Mouse (Mus musculus): Measurements from ENCODE around the gene Irx1. TPM values are rescaled to one million over a fixed set of nuclear protein-coding genes. Genes with fewer than 3 reads are reported as not detected.

Gene Irx1
- not detected in 2 replicates for polyA plus RNA-seq (2012; ENCODE audit: insufficient read depth, insufficient read length, low replicate concordance, missing spikeins)

DNA sequence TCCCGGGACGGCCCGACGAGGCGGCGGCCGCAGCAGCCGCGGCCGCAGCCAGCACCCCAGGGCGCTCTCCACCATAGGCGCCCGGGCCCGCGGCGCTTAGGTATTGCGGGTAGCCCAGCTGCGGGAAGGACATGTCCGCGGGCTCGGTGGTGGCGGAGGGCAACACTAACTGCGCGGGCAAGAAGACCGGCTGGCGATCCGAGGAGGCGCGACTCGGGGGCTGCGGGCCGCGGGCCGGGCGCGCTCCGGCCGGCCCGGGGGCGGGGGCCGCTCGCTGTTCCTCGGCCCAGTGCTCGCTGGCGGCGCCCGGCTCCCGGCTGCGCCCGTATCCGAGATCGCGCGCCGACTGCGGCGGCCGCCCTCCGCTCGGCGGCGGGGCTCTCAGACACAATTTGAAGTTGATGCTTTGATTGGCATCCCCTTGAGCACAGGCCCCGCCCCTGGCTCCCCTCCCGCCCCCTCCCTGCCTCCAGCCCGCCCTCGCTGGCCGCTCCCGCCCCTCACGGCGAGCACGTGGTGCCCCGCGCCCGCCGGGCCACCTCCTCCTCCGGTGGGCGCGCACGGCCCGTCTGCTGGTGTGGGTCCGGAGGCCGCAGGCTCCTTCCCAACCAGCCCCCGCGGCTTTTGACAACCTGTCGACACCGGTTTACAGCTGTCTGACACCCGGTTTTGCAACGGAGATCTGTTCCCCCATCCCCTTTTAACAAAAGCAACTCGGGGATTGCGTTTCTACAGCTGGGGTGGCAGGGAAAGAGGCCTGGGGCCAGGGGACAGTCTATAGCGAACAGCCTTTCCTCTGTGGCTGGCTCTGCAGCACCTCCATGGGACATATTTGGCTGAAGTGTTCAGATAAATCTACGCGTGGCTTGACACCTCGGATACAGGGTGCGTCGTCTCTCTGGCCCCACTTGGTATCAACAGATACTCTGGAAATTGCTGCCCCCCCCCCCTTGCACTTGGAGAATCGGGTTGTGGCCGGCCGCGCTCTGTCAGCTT lies at the start of gene Irx1:
Irx1 (minus strand) TSS at position 368 of the 996 bp plus-strand sequence.
- 2% methylated on average over 92 of the region's 100 CpGs for WGBS
- Histone ChIP-seq H3K27ac (ENCODE audit: insufficient read depth, low read depth, low read length) (no peak within 1 kb of the TSS), H3K4me1 (ENCODE audit: control insufficient read depth, insufficient read depth, low read length) (no peaks in the 10 kb centered on the region), H3K4me3 (ENCODE audit: insufficient read depth, low read depth, low read length) (no peak within 1 kb of the TSS)
- TF ChIP-seq CTCF (IDR thresholded peaks at IDR 0.05; ENCODE audit: insufficient read depth, low read depth, low read length) (no peak), POLR2A (IDR thresholded peaks at IDR 0.05; ENCODE audit: insufficient read depth, low read depth, low read length) (no peak)

DNA sequence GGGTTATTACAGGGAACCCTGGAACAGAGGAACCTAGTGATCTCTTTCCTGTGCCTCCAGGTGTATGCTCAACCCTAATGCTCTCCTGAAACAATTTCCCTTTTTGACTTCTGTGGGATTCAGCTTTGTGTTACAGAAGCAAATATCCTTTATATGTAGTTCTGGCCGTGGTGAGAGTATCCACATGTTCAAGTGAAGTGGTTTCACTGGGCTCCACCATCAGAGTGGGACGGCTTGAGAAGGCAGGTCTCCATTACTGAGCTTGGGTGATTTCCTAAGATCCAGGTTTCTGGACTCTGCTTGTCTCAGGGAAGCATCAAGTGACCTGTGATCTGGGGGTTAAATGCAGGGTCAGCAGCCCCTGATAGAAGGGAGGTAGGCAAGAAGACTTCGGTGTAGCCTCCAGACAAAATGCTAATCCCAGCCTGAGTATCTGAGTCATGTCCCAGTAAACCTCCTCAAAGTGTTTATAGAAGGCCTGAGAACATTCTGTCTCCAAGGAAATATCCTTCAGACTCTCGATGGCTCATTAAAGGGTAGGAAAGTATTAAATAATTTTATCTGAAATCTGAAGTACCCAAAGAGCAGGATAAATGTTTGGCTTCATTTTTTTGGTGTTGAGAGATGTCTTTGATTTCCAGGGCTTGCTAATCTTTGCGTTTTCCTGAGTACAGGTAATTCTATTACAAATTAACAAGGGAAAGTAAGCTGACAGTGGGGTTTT lies 16.6 kb upstream of the Irx1 start:
- Histone ChIP-seq H3K4me3 (ENCODE audit: insufficient read depth, low read depth, low read length) (no peak overlapping the region), H3K4me1 (ENCODE audit: control insufficient read depth, insufficient read depth, low read length) (no peaks in the 10 kb centered on the region), H3K27ac (ENCODE audit: insufficient read depth, low read depth, low read length) (no peak overlapping the region)
- TF ChIP-seq CTCF (IDR thresholded peaks at IDR 0.05; ENCODE audit: insufficient read depth, low read depth, low read length) (no peak), POLR2A (IDR thresholded peaks at IDR 0.05; ENCODE audit: insufficient read depth, low read depth, low read length) (no peak)
- WGBS, result 67% methylated on average over 5 of the region's 5 CpGs

DNA sequence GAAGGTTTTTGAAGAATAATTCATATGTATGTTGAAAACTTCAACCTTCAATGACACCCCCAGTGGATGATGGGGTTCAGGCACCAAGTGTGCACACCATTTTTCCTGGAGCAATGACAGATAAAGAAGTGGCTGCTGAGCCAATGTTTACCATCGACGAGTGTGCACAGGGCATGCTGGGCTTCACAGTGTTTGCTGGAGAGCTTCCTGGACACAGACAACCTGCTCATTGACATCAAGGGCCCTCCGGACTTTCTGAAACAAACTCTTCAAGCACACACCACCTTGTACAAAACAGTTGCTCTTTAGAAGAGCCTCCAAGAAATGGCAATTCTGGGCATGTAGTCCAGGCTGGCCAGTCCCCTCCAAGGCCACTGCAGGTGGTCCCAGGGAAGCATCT lies 12.2 kb upstream of the Irx1 start:
- no peak overlapping the region for H3K4me3 ChIP-seq (ENCODE audit: insufficient read depth, low read depth, low read length)
- TF ChIP-seq POLR2A (IDR thresholded peaks at IDR 0.05; ENCODE audit: insufficient read depth, low read depth, low read length) (no peak), CTCF (IDR thresholded peaks at IDR 0.05; ENCODE audit: insufficient read depth, low read depth, low read length) (no peak)
- no peak overlapping the region for H3K27ac ChIP-seq (ENCODE audit: insufficient read depth, low read depth, low read length)
- 84% methylated on average over 3 of the region's 3 CpGs for WGBS
- no peaks in the 10 kb centered on the region for H3K4me1 ChIP-seq (ENCODE audit: control insufficient read depth, insufficient read depth, low read length)

DNA sequence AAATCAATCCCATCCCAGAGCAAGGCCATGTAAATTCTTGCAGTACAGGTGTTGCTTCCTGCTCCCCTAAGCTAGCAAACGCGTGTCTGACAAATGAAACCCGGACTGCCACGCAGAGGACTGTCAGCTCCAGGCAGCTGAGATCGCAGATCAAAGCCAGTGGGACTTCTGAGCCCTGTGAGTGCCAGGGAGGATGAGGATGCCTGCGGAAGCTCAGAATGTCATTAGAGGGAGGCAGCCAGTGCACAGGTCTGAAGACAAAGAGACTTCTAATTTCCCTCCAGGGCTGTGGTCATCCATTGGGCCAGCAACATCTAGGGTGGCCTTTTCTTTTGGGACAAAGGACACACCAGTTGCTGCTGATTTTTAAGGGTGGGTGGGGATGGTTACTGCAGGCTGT lies 4.8 kb upstream of the Irx1 start:
- Histone ChIP-seq H3K4me3 (ENCODE audit: insufficient read depth, low read depth, low read length) (no peak overlapping the region), H3K4me1 (ENCODE audit: control insufficient read depth, insufficient read depth, low read length) (no peaks in the 10 kb centered on the region), H3K27ac (ENCODE audit: insufficient read depth, low read depth, low read length) (no peak overlapping the region)
- TF ChIP-seq POLR2A (IDR thresholded peaks at IDR 0.05; ENCODE audit: insufficient read depth, low read depth, low read length), result no peak
- TF ChIP-seq CTCF (IDR thresholded peaks at IDR 0.05; ENCODE audit: insufficient read depth, low read depth, low read length), result no peak
- WGBS, result under 1% methylated on average over 6 of the region's 6 CpGs

DNA sequence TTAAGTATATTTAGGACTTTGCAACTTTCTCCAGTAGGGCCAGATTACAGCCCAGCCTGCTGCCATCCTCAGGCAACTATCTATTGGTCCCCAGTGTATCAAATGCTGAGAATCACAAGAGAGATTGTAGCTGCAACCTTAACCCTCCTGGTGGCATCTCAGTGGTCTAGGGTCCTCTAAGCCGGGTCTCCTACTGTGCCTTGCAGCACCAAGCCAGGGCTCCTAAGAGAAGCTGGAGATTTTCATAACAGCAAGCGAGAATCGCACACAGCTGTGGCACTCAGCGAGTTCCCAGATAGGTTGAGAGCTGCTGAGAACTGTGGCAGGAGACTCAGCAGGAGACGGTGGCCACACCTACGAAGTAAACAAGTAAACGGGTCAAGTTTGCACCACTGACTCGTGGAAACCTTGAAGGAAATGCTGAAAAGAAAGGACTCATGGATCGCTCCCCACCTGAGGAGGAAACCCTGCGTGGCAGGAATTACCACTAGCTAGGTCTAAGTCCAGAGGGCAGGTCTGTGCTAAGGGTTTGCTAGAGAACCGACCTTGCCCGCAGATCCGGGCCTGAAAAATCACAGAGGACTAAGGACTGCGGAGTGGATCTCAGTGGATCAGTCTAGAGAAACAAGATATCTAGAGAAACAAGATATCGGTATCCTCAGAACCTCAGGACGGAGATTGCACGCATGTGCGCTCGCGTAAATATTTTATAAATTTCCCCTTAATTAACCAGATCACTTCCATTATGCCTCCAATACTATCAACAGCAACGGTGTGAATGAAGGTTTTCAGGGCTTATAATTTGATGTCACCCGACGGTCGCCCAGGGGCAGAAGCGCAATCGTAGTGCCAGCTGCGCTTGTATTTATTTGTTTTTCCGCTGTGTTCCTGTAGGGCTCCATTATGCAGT lies 4.1 kb upstream of the Irx1 start:
- no peak for TF ChIP-seq CTCF (IDR thresholded peaks at IDR 0.05; ENCODE audit: insufficient read depth, low read depth, low read length)
- no peak for TF ChIP-seq POLR2A (IDR thresholded peaks at IDR 0.05; ENCODE audit: insufficient read depth, low read depth, low read length)
- H3K4me3 ChIP-seq (ENCODE audit: insufficient read depth, low read depth, low read length), result no peak overlapping the region
- no peak overlapping the region for H3K27ac ChIP-seq (ENCODE audit: insufficient read depth, low read depth, low read length)
- H3K4me1 ChIP-seq (ENCODE audit: control insufficient read depth, insufficient read depth, low read length), result no peaks in the 10 kb centered on the region
- WGBS, result 4% methylated on average over 28 of the region's 28 CpGs

DNA sequence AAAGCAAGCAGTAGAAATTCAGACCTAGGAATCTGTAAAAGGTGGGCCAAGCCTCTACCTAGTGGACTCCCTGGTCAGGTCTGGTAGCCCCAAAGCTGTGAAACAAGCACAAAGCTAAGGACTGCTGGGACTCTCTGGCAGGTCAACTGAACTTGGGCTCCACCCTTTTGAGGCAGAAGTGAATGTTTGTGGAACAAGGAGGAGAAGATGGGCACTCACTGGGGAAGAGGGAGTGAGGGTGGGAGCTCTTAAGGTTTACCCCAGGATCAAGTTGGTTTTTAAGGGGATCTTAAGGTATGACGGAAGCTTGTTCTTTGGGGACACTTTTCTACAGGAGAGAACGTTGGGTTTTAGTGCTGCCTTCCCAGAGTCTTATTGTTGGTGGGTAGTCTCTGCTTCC lies 3.1 kb upstream of the Irx1 start:
- WGBS, result 10% methylated on average over 2 of the region's 2 CpGs
- H3K27ac ChIP-seq (ENCODE audit: insufficient read depth, low read depth, low read length), result no peak overlapping the region
- H3K4me3 ChIP-seq (ENCODE audit: insufficient read depth, low read depth, low read length), result no peak overlapping the region
- no peak for TF ChIP-seq POLR2A (IDR thresholded peaks at IDR 0.05; ENCODE audit: insufficient read depth, low read depth, low read length)
- TF ChIP-seq CTCF (IDR thresholded peaks at IDR 0.05; ENCODE audit: insufficient read depth, low read depth, low read length), result no peak
- H3K4me1 ChIP-seq (ENCODE audit: control insufficient read depth, insufficient read depth, low read length), result no peaks in the 10 kb centered on the region

DNA sequence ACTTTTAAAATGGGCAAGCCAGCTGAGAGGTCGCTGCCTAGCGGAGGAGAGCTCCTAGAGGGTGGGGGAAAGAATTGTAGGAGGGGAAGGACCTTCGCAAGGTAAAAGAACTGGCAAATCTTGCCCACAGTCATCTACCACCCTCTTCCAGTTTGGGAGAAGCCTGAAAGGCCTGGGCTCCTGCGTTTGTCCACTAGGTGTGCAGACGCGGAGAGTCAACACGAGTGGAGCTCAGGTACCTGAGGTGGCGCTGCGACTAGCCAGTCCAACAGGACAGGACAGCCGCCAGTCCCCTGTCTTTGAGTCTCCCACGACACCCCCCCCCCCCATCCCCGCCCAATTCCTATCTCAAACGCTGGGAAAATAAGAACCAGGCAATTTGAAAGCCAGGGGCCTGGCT lies 843 bp upstream of the Irx1 start:
- H3K27ac ChIP-seq (ENCODE audit: insufficient read depth, low read depth, low read length), result no peak overlapping the region
- WGBS, result 6% methylated on average over 13 of the region's 13 CpGs
- no peak overlapping the region for H3K4me3 ChIP-seq (ENCODE audit: insufficient read depth, low read depth, low read length)

DNA sequence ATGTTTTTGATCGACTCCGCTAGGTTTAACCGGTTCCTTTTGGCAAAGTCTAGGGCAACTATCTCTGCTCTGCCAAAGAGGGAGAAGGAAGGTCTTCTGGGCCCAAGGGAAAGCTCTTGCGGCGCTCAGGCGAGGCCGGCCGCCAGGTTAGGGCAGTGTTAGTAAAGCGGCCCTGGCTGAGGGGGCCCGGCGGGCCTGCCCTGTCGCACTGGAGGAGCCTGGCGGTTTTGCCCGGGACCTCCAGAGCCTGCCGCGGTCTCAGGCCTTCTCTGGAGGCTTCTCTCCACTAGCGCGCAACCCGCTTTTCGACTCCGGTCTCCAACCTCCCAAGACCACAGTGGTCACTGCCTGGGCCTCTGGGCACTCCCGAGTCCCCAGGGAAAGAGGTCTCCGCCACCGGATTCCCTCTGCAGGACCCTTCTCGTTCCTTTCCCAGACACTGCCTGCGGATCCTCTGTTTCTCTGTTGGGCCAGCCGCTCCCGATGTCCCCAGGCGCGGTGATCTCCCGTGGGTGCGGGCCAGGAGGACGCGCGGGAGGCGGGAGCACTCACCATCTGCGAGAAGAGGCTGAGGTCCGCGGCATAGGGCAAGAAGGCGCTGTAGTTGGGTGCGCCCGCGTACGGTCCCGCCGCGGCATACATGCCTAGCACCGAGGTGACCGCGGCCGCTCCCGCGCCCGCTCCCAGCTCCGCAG lies 715 bp downstream of the Irx1 start:
- H3K27ac ChIP-seq (ENCODE audit: insufficient read depth, low read depth, low read length), result no peak overlapping the region
- WGBS, result 2% methylated on average over 55 of the region's 55 CpGs
- no peak for TF ChIP-seq POLR2A (IDR thresholded peaks at IDR 0.05; ENCODE audit: insufficient read depth, low read depth, low read length)
- TF ChIP-seq CTCF (IDR thresholded peaks at IDR 0.05; ENCODE audit: insufficient read depth, low read depth, low read length), result no peak
- no peaks in the 10 kb centered on the region for H3K4me1 ChIP-seq (ENCODE audit: control insufficient read depth, insufficient read depth, low read length)
- H3K4me3 ChIP-seq (ENCODE audit: insufficient read depth, low read depth, low read length), result no peak overlapping the region

More for the DNA sequence above, 843 bp upstream of the Irx1 start:
- no peaks in the 10 kb centered on the region for H3K4me1 ChIP-seq (ENCODE audit: control insufficient read depth, insufficient read depth, low read length)
- TF ChIP-seq CTCF (IDR thresholded peaks at IDR 0.05; ENCODE audit: insufficient read depth, low read depth, low read length) (no peak), POLR2A (IDR thresholded peaks at IDR 0.05; ENCODE audit: insufficient read depth, low read depth, low read length) (no peak)

All from olfactory bulb, adult 2 months (tissue).